ENCODE assay signal across 8 mouse cellular contexts in the genomic region with DNA sequence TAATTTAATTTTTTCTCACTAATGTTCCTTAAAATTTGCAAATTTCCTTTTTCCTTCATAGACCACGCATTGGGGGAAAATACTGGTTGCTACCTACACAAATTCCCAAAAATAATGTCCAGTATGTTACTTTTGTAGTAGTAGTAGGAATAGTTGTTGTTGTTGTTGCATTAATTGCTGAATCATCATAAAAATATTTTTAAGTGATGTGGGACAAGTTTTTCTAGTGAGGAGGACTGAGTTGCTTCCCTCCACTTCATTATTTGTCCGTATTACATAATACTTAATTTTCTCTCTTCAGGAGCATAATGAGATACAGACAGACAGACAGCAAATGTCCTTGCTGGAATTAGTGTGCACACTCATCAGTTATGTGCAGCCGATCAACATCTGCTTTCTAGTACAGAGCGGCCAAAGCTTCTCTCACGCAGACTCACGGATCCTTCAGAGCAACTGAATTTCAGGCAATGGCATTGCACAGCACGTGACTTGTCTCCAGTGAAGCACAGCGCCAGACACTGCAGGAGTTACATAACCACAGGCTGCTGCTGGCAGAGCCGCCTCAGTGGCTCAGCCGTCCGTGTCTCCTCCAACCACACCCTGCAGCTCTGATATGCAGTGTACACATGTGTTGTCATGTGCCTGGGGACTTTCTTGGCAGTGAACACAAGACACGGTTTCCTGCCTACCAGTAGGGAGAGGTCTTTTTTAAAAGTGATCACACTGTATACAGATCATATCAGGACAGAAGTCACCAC.
DNase-seq lines count a peak whose midpoint lies in the region; ATAC-seq and TF ChIP-seq lines count a peak whose summit lies in the region.

No protein-coding gene starts in this region.

- H3K9ac ChIP-seq in CH12.LX (ENCODE audit: insufficient read depth, low read depth) = no peak overlapping the region
- H3K9ac ChIP-seq in hindbrain, embryonic 16.5 days (ENCODE audit: low read depth, low read length) = 0 out of 2 replicates have a peak overlapping the region, but pooled peaks have one; percentile 38

- no peaks in the 10 kb centered on the region for H3K79me2 ChIP-seq in CH12.LX (replicated peaks; ENCODE audit: control insufficient read depth, extremely low read depth, insufficient read depth, poor library complexity, severe bottlenecking)

- H3K36me3 ChIP-seq in CH12.LX (replicated peaks in 1 of 2; ENCODE audit: control insufficient read depth in 1 of 2, insufficient read depth in 1 of 2, low read length in 1 of 2) = no peaks in the 10 kb centered on the region
- no peaks in the 10 kb centered on the region for H3K36me3 ChIP-seq in hindbrain, embryonic 16.5 days (ENCODE audit: control insufficient read depth, insufficient read depth, low read length)

- peaks cover 3 to 15% of the 10 kb centered on the region in 2 experiments; a peak in 3 of 4 replicates for H3K4me1 ChIP-seq in CH12.LX (ENCODE audit: control insufficient read depth in 1 of 2, insufficient read depth in 2 of 2)
- peaks cover 5% of the 10 kb centered on the region for H3K4me1 ChIP-seq in hindbrain, embryonic 16.5 days (ENCODE audit: control insufficient read depth, insufficient read depth, low read depth, low read length)

- no peak for TF ChIP-seq EP300 in CH12.LX (IDR thresholded peaks at IDR 0.05; ENCODE audit: low read length)

- no peaks in the 10 kb centered on the region for H3K27me3 ChIP-seq in CH12.LX (replicated peaks)
- no peaks in the 10 kb centered on the region for H3K27me3 ChIP-seq in hindbrain, embryonic 16.5 days (replicated peaks; ENCODE audit: control insufficient read depth, insufficient read depth, low read length)

- WGBS in hindbrain, embryonic 16.5 days = 35% methylated on average over 12 of the region's 12 CpGs

- DNase-seq in CH12.LX (ENCODE audit: extremely low read depth) = peak; percentile 89
- peak; percentile 95 for DNase-seq in brain, adult 2 months (ENCODE audit: low read depth, low spot score)
- DNase-seq in frontal cortex, postnatal 14 days (ENCODE audit: low spot score in 2 of 2) = peak; percentile 54 to 55
- peak; percentile 79 for DNase-seq in left cerebral cortex, adult 11 months (ENCODE audit: low spot score)
- peak; percentile 73 to 88 for DNase-seq in lung, postnatal 4 days
- peak; percentile 62 to 74 for DNase-seq in right cerebral cortex, adult 2 months (ENCODE audit: low spot score in 2 of 2)
- peak; percentile 57 for DNase-seq in urinary bladder, postnatal 25 days (ENCODE audit: low spot score)

- no peak for TF ChIP-seq CTCF in CH12.LX (conservative IDR thresholded peaks at IDR 0.05 in 1 of 2, IDR thresholded peaks at IDR 0.05 in 1 of 2; ENCODE audit: low read depth in 2 of 2, low read length in 2 of 2)

- no peak for TF ChIP-seq POLR2A in CH12.LX (IDR thresholded peaks at IDR 0.05; ENCODE audit: low read depth, low read length)

- no peak overlapping the region for H3K27ac ChIP-seq in CH12.LX (ENCODE audit: insufficient read depth, low read depth)
- no peak overlapping the region for H3K27ac ChIP-seq in hindbrain, embryonic 16.5 days (ENCODE audit: low read depth, low read length)

- dilution Hi-C loops in CH12.LX (cut with MboI; ENCODE audit: extremely low pct_ligation_motif_present, extremely low pct_unique_long_range_greater_than_20kb, low sequenced_read_pairs) = no loop called here

- H3K4me2 ChIP-seq in CH12.LX (ENCODE audit: insufficient read depth, low read depth, poor library complexity, severe bottlenecking) = no peak overlapping the region
- peak overlapping the region; percentile 28; the same call in 1 of the 2 replicates for H3K4me2 ChIP-seq in hindbrain, embryonic 16.5 days (ENCODE audit: low read length)

- peaks cover 4% of the 10 kb centered on the region for H3K9me3 ChIP-seq in CH12.LX (replicated peaks; ENCODE audit: low read length)
- H3K9me3 ChIP-seq in hindbrain, embryonic 16.5 days (ENCODE audit: control insufficient read depth, low read length) = no peaks in the 10 kb centered on the region

- peak; percentile 87 for ATAC-seq in hindbrain, embryonic 16.5 days

- no peak; the same call in 1 of the 2 replicates for TF ChIP-seq RAD21 in CH12.LX (IDR thresholded peaks at IDR 0.05; ENCODE audit: low read depth, low read length)

- in situ Hi-C loops in CH12.LX (cut with MboI; ENCODE audit: low pct_ligation_motif_present, low pct_unique_long_range_greater_than_20kb, low sequenced_read_pairs) = loop anchor here (10.0 kb wide), 1 partner anchor 106 kb away; no protein-coding TSS in a partner anchor

- H3K4me3 ChIP-seq in CH12.LX (replicated peaks in 1 of 3; ENCODE audit: low read depth in 2 of 3, low read length in 2 of 3, poor library complexity in 1 of 3) = no peak overlapping the region
- no peak overlapping the region for H3K4me3 ChIP-seq in hindbrain, embryonic 16.5 days (ENCODE audit: low read length)

TF ChIP-seq in CH12.LX, 34 proteins besides CTCF, POLR2A, EP300 and RAD21:
- TF ChIP-seq TCF12 (IDR thresholded peaks at IDR 0.05; ENCODE audit: low read depth, low read length) (no peak), ZKSCAN1 (IDR thresholded peaks at IDR 0.05; ENCODE audit: borderline replicate concordance, low read depth, low read length) (no peak), IRF4 (IDR thresholded peaks at IDR 0.05; ENCODE audit: low read depth, low read length) (no peak), PAX5 (IDR thresholded peaks at IDR 0.05; ENCODE audit: low read length) (no peak), BHLHE40 (IDR thresholded peaks at IDR 0.05; ENCODE audit: low read depth, low read length) (peak; percentile 91), KAT2A (IDR thresholded peaks at IDR 0.05; ENCODE audit: insufficient replicate concordance, low read length) (no peak), ETS1 (conservative IDR thresholded peaks at IDR 0.05; ENCODE audit: low read depth, low read length) (peak; percentile 76), E2F4 (IDR thresholded peaks at IDR 0.05; ENCODE audit: insufficient replicate concordance, low read depth, low read length) (no peak), SIN3A (IDR thresholded peaks at IDR 0.05; ENCODE audit: low read length) (no peak), CHD2 (IDR thresholded peaks at IDR 0.05; ENCODE audit: low read length) (no peak), RCOR1 (conservative IDR thresholded peaks at IDR 0.05; ENCODE audit: low read depth, low read length) (no peak), MYC (IDR thresholded peaks at IDR 0.05; ENCODE audit: low read depth, low read length) (peak; percentile 78), POLR2AphosphoS2 (IDR thresholded peaks at IDR 0.05; ENCODE audit: low read depth, low read length) (no peak), GABPA (IDR thresholded peaks at IDR 0.05; ENCODE audit: insufficient replicate concordance, low read depth, low read length) (no peak), MAFK (IDR thresholded peaks at IDR 0.05; ENCODE audit: insufficient replicate concordance, low read length) (peak; percentile 94), NRF1 (IDR thresholded peaks at IDR 0.05; ENCODE audit: low read depth, low read length) (no peak), MAZ (IDR thresholded peaks at IDR 0.05; ENCODE audit: low read depth, low read length) (no peak), JUN (IDR thresholded peaks at IDR 0.05; ENCODE audit: insufficient read depth, low read depth, low read length) (no peak), ZNF384 (IDR thresholded peaks at IDR 0.05; ENCODE audit: low read depth, low read length) (no peak), USF1 (IDR thresholded peaks at IDR 0.05; ENCODE audit: low read depth, low read length) (peak; percentile 67), USF2 (conservative IDR thresholded peaks at IDR 0.05; ENCODE audit: low read depth, low read length) (peak; percentile 59), MAX (IDR thresholded peaks at IDR 0.05; ENCODE audit: low read length) (peak; percentile 72), TBP (conservative IDR thresholded peaks at IDR 0.05; ENCODE audit: low read depth, low read length) (no peak), UBTF (IDR thresholded peaks at IDR 0.05; ENCODE audit: low read depth, low read length) (no peak), ELF1 (IDR thresholded peaks at IDR 0.05; ENCODE audit: low read depth, low read length) (no peak)
TF ChIP-seq in CH12.LX: peak in this region for 7.
